Mouse (Mus musculus): ENCODE measurements at regions not wholly inside any gene's neighbourhood (a gene's known extent, or its start where the extent isn't known, plus 50 kb on each side); places are given as distances from the start of the nearest gene placed in this dataset.
A peak's percentile ranks its signal among the peaks of the same experiment; 100 is the strongest.

DNA sequence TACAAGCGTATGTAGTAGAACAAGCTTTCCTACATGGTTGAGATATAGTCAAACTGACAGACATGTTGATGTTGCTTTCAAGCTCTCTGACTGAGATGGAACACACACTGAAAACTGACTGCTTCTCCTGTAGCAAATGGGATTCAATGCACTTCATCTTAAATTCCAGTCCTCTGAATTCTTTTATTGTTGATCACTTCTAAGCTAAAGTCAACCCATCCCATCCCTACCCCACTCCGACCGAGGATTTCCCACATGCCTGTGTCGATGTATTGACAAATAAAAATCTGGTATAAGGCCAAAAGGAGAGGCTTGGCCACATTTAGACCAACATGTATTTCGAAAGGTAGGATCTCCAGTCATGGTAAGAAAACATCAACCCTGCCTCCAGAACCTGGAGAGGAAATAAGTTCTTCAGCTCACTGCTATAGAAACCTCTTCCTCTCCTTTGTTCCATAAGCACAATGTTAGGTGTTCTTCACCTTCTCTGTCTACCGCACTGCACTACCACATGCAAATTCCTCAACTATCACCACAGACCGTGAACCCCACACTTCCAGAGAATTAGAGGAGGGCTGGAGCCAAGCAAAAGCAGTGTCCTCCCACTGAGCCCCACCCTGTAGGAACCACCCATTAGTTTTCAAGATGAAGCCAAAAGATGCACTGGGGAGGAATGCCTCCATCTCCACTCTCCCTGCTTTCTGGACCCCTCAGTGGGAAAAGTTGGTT lies 330.1 kb downstream of the Klf6 start:
- DNase-seq = no peak

DNA sequence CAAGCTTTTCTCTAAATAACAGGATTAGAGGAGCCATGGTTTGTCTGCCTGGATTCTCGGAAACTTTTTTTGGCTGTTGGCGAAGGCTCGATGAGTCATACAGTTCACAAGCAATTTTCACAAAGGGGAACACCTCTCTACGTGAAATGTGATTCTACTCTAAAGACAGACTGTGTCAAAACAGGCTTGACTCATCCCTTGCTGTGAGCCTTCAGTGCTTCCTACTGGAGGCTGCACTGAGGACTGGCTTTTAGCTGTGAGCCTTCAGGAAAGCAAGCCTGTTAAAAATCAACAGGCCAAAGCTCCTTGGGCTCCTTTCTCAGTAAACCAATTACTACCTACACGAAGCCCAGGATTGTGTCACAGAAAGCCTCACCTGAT lies 330.6 kb downstream of the Klf6 start:
- peak; percentile 12 for DNase-seq

DNA sequence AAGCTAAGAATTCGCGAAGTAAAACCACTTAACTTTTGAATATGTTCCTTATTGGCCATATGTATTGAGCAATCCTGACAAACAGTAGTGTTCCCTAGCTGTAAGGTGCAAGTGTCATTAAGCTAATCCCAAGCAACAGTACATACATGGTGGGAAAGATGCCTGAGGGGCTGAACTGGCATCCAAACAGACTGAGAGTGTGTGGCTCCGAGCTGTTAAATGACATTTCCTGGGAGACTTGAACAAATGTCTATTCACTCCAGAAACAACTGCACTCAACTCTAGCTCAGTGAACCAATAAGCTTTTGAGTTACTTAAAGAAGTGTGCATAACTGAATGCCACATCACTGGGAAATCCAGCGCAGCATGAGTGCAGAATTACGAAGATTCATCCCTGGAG lies 335.4 kb downstream of the Klf6 start:
- DNase-seq = no peak

DNA sequence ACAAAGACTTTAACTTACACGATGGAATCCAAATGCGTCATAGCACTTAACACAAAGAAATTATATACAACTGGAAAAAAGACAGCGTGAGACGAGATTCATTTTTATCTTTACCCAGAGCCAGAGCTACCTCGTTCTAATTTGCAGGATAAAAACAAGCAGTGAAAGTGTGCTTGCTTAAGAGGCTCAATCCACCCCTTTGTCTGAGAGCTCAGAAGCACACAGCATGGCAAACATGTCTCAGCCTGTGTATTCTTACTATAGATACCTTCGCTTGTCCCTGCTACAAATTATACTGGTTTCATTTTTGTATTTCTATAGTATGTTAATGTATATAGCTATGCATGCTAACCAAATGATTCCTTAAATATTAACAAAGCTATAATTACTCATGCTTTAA lies 337.8 kb downstream of the Klf6 start:
- DNase-seq = no peak

DNA sequence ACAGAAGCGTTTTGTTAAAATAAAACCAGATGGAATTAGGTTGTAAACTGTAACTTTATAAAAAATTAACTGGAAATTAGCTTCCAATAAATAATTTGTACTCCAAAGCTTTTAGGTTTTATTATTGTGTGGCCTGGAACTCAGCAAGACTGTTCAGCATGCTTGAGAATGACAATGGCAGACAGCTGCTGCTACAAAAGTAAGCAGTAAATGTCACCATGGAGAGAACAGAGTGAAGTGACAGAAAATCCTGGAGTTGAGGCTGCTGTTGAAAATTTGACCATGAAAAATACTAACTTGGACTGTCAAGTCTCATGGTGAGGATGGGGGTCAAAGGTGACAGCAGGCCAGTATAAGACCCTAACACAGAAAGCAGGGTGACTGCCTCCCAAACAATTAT lies 340.2 kb downstream of the Klf6 start:
- no peak for DNase-seq

DNA sequence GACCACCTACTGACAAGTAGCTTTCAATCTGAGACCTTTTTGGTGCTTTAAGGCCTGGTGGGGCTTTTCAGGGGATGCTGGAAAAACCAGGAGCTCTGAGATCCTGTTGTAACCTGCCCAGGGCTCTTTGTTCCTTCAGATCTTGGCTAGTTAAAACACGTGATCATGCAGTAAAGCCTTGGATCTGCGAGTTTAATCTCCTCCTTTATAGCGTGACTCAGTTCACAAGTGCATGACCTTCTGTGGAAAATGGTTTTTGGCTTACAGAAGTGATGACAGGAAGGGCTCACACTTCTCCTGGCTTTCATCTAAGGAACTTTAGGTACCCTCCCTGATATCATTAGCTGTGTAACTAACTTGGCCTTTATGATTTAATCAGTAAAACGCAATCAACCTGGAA lies 343.1 kb upstream of the Pitrm1 start:
- DNase-seq = no peak

DNA sequence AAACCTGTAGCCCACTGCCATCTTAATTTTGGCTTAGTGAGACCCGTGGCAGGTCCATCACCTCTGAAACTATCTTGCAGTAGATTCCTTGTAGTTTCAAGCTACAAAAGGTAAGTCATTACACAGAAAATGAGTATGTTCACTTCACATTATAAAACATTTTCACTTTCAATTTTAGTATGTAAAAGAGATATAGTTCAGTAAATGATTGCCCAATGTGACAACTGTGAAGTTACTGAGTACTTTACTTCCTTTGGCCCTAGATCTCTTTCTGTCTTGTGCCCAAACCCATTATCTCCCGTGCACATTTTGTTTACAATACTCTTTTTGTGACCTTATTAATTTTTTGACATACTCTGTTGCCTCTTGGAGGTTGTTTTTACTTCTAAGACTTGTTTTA lies 335.4 kb upstream of the Pitrm1 start:
- no peak for DNase-seq

DNA sequence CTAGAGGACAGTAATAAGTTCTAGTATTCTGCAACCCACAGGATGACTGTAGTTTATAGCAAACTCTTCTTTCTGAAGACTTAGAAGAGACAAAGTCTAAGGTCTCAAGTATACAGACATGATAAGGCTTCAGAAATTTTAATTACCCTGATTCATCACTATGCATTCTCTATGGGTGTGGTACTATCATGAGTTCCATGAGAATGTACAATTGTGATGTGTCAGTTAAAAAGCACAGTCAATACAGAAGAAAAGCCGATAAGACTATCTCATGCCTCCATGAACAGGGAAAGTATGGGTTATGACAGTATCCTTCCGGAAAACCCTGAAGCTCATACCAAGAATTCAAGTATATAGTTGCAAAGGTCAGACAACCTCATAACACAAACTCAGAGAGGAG lies 333.8 kb upstream of the Pitrm1 start:
- DNase-seq = no peak

DNA sequence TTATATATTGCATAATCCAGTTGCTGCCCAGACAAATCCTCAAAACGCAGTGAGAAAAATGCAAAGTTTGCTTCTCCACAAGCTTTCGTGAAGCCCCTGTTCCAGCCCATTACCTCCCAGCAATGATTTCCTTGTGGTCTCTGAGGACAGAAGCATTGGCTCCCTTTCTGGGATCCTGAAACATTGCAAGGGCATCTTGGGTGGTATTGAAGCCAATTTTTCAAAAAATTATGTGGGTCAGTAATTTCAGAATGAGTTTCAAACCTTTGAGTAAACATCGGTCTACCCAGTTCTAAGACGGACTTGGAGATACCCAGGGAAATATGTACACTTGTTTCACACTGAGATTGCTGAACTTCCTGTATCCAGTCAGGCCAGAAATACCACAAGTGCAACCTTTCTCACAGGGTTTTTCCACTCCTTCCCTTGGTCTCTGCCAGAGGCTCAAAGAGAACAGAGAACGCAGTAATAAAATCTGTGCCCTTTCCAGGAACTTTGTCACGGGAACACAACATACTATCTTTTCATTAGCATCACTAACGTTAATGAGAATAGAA lies 321.8 kb upstream of the Pitrm1 start:
- DNase-seq = no peak

DNA sequence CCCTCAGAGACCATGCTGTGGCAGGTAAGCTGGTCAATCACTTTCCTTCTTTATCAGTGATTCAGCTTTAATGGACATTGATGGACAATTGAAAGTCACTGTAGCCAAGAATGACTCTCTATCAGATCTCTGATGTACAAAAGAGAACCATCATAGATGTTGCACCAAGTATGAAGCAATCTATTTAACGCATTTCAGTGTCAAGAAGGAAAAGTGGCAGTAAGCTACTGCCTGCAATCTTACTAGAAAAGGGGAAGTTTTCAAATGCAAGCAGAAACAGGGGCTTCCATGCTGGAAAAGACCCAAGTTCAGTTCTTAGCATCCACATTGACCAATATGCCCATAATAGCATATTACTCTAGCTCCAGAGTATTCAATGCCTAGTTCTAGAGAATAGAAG lies 319.7 kb upstream of the Pitrm1 start:
- no peak for DNase-seq

DNA sequence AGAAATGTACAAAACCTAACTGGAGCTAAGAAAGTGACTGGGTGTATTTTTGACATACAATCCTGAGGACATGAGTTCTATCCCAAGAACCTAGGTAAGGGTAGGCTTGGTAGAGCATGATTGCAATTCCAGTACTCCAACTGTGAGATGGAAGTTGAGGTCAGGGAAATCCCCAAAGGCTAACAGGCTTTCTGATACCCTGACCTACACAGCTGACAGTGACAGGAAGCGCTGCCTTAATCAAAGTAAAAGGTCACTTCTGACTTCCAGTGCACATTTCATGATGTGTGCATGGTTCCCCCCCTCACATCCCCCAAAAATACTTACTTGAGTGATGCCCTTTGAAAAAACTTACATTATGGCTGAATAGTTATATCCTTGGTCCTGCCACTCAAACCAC lies 312.6 kb upstream of the Pitrm1 start:
- DNase-seq = no peak

DNA sequence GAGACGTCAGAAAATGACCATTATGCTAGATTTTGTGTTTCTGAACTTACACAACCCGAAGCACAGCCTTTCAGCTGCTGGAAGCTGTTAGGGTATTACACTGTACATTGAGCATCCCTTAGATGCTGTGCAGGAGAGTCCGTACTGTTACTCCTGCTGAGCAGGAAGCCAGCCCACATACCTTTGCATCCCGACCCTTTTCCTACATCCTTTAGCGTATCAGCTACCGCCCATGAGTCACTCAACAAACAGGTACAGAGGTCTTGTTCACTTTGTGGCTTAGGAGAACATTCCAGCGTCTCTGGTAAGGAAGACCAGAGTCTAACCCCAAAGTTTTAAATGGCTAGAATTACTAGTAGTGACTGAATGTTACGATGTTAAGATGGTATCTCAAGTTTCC lies 311.4 kb upstream of the Pitrm1 start:
- no peak for DNase-seq

DNA sequence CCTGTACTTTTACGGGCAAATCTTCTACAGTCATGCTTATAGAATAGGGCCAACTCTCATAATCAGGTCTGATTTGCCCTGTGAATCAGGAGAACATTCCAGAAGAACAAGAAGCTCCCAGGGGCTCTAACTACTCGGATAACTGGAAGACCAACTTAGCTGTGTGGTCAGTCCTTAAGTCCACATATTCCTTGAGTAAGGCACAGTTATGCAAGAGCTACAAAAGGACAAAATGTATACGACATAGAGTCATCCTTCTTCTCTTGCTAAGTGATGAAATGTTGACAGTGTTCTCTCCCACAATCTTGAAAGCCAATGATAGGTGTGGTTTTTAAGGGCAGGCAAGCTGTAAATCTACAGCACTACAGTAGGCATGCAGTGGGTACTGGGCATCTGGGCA lies 310.7 kb upstream of the Pitrm1 start:
- no peak for DNase-seq

DNA sequence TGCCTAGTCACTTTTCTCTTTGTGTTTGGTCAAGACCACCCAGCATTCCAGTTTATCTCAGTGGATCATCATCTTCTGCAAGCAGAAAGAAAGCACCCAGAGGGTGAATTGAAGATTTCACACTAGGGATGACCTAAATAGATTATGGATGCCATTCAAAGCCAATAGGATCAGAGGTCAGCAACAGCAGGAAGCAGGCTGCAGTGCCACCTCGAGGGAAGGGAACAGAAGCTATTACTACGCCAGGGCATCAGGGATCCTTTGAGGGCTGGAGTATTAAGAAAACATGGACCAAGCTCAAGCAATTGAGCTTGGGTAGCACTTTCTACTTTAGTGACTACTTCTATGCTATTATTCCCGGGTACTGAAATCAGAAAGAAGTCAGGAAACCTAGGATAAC lies 307.1 kb upstream of the Pitrm1 start:
- no peak for DNase-seq

DNA sequence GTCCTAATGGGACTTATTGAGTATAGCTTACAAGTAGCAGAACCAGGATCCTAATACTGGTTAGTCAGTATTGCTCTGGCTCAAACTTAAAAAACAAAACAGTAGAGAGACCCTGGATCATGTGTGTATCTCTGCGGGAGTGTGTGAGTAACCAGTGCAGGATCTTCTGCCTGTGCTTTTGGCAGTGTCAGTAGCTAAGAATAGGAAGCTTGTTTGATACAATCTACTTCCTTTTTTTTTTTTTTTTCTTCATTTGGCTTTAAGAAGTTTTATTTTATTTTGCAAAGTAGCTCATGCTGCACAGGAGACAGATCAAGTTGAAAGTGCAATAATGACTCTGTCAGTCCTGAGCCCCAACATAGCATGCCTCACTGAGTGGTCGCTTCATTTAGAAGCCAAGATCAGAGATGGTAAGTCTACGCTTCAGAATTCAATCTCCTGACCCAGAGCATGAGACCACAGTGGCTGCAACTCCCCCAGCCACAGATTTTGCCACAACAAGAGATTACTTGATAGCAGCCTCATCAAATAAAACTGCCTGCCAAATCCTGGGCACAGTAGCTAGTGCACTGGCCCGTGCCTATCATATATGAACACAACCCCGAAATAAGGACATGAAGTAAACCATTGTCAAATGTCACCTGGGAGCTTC lies 306.4 kb upstream of the Pitrm1 start:
- no peak for DNase-seq

DNA sequence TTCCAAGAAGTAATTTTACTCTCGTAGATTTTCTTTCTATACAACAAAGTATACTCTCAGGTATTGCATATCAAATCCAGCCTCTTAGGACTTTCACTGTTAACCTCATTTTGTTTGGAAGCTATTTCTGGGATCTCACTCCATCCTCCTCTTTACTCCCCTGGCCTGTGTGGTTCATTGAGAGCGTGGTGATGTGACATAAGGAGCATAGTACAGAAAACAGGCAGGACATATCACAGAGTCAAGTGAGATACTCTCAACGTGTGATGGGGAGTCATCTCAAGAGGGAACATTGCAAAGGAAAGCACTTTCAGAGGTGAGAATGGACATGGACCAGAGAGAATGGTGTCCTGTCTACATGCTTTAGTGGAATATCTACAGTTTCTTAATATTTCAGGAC lies 297.8 kb upstream of the Pitrm1 start:
- DNase-seq = no peak

DNA sequence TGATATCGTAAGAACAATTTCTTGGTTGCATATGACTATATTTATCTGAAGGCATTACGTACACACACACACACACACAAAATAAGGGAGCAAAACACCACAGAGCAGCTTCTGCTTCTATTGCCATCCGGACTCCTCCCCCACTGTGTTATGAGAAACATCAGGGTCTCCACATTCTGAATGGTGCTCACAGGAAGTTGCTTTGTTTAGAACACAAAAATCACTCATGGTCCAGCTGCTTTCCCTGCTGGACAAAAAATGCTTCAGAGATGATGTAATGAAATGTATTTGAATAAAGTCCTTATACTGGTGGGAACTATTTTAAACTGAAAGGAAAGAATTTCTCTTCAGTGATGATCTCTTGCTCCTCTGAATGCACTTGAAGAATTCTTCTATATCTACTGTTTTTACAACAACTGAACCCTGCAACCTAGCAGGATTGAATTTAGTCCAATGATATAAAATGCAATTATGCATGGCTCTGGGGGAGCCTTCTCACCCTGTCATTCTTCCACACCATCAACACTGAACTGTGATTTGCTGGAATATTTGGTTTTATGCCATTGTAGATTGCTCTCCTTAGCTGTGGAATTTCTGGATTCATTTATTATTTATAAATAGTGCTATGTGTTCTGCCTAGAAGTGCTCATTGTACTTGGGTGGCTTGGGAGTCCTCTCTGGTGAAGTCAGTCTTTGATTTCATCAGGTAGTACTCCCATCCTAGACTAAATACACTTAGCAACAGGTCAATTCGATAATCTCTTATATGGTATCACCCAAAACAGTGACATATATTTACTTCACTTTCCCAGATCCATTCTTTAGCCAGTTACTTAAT lies 296.7 kb upstream of the Pitrm1 start:
- no peak for DNase-seq

DNA sequence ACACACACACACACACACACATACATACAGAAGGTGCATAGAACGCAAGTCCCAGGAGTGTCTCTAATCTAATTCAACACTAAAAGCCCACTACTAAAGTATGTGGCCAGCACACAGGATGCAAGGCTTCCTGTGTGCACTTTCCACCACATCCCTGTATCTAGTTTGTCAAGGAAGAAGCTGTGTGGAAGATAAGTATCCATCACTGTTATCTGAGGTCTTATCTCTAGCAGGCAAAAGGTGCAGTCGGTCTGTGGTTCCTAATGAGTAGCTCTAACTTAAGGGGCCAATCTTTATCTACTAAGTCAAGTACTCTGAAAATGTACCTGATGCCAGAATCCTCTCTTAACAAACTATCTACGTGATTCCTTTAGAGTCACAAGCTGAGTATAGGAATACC lies 295.8 kb upstream of the Pitrm1 start:
- DNase-seq = no peak

DNA sequence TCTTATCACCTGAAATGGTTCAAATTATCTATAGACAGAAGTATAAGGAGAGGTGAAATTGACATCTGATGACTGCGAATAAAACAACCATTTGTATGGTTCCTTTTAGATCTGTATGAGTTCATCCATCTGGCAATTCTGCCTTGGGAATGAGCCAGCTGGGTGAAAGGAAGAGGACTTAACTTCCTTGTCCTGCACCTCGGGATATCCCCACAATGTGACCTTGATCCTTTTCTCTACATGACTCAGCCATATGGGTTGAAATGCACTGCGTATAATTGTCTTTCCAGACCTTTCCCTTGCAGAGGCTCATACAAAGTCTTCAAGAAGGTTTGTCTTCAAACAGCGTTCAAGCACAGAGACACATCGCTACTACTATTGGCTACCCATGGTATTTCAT lies 292.6 kb upstream of the Pitrm1 start:
- DNase-seq = no peak

DNA sequence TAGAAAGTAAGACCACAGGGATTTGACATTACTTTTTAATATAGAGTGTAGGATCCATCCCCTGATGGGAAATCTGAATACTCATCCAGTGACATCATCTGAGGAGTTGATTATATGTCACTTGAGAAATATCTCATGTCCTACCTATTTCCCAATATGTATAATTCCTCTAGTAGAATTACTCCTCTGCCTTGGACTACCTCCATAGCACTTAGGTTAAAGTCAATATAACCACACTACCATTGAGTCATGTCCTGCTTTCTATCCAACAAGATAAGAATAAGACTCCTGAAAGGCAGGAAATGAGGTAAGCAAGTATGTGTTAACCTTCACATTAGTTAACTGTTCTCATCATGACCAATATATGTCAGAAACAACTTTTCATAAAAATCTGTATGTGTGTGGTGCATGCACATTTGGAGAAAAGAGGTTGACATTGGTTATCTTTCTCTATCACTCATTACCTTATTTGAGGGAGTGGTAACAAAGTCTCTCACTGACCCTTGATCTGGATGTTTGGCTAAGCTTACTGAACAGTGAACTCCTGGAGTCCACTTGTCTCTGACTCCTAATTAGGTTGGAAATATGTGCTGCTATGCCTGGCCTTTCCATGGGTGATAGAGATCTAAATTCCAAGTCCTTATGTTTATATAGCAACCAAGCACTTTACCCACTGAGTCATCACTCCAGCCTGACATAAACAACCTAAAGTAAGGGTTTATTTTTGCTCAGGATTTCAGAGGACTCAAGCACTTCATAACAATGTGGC lies 292.0 kb upstream of the Pitrm1 start:
- DNase-seq = no peak

DNA sequence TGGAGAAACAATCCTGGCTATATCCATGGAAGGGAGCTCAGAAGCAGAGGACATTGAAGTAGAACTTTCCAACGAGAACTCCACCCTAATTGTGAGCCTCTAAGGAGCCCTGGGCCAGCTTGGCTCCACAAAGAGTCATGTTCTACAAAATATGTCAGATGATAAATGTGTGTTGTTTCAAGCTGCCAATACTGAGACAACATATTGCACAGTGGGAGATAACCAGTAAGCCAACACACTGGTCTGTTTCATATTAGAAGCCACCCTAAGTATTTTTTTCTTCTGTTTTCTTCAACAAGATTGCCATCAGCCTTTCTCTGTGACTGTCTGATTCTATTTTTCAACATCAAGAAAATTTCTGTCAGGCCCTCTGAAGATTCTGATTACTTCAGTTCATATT lies 289.5 kb upstream of the Pitrm1 start:
- DNase-seq = no peak

DNA sequence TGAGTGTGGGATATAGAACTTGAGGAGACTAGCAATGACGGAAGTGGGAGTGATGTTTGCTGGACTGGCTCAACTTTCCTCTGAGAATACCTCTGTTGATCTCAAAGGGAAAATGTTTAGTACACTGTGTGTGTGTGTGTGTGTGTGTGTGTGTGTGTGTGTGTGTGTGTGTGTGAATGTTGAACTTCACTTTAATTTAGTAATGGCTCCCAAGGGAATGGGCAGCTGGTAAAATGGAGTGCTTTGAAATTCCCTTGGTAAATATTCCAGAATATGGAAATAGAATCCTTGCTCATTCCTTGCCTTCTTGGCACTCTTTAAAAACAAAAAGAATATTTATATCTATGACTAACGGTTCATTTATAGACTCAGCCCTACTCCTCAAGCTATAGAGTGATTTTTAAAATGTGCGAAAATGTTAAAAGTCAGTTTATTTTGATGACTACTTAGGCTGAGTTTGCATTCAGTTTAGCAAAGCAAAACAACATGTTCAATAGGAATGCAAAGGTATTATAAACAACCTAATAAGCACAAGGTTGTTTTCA lies 287.6 kb upstream of the Pitrm1 start:
- no peak for DNase-seq

DNA sequence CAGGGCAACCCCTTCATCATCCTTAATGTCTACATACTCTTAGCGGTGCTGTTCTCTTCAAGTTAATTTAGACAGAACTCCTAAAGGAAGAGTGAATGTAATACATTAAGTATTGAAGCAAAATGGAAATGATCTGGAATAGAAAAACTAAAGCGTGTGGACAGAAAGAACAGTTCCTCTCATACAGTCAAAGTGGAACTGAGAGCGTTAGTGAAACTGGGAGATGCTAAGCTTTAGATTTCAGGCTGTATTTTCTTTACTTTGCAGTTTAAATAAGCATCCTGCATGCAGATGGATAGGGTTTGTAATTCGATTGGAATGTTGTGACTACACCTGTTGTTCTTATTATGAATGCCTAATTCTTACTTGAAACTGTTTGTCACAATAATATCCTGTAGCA lies 286.5 kb upstream of the Pitrm1 start:
- DNase-seq = no peak
